ENCODE assay signal across 9 mouse cellular contexts in the genomic region with DNA sequence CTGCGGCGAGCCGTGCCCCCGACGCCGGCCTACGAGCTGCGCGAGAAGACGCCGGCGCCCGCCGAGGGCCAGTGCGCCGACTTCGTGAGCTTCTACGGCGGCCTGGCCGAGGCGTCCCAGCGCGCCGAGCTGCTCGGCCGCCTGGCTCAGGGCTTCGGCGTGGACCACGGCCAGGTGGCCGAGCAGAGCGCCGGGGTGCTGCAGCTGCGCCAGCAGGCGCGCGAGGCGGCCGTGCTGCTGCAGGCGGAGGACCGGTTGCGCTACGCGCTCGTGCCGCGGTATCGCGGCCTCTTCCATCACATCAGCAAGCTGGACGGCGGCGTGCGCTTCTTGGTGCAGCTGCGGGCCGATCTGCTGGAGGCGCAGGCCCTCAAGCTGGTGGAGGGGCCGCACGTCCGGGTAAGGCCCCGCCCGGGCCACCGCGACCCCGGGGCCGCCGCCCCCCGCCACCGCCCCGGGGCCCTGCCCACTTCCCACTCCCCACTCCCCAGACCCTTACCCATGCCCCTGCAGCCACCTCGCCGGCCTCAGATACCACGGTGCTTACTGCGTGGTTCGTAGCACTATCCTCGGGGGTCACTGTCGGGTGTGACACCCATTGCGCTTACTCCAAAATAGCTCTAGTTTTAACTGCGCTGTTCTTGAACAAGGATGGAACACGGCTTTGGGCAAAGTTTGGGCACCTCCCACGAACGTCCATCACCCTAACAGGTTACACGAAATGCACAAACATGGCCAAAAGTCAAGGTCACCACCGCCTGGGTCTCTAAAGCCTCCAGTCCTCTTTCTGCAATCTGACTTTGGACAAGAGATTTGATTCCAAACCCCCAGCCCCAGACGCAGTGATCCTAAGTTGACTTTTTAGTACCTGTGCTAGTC. TPM values are rescaled to one million over a fixed set of nuclear protein-coding genes. Genes with fewer than 3 reads are reported as not detected.
A peak's percentile ranks its signal among the peaks of the same experiment; 100 is the strongest.
DNase-seq lines count a peak whose midpoint lies in the region; ATAC-seq and TF ChIP-seq lines count a peak whose summit lies in the region.
"Had no signal": no experiment of that assay in that cellular context is flagged by ENCODE, and none has a peak within 500 bp of the region (broad histone marks: within the 10 kb centered on the region; RNA-seq: fewer than 3 reads in every experiment).

No protein-coding gene starts in this region.

- no peak overlapping the region for H3K27ac ChIP-seq in embryonic fibroblast, embryonic 13.5 days (ENCODE audit: insufficient read depth, low read length)
- H3K27ac ChIP-seq in intestine, postnatal 0 days (ENCODE audit: low read depth, low read length): peak overlapping the region; percentile 96

- TF ChIP-seq POLR2A in lung, adult 2 months (IDR thresholded peaks at IDR 0.05; ENCODE audit: borderline replicate concordance, extremely low read depth, low read depth, low read length): no peak
- no peak for TF ChIP-seq POLR2A in embryonic fibroblast, embryonic 13.5 days (IDR thresholded peaks at IDR 0.05; ENCODE audit: low read depth, low read length)
- TF ChIP-seq POLR2A in myocyte (IDR thresholded peaks at IDR 0.05; ENCODE audit: insufficient read length, low read depth): peak; percentile 7

- no peaks in the 10 kb centered on the region for H3K27me3 ChIP-seq in intestine, postnatal 0 days (replicated peaks; ENCODE audit: control insufficient read depth, insufficient read depth, low read length)
- no peaks in the 10 kb centered on the region for H3K27me3 ChIP-seq in myocyte (ENCODE audit: control insufficient read depth, insufficient read depth, insufficient read length)

- peaks cover 8% of the 10 kb centered on the region for H3K4me1 ChIP-seq in lung, adult 2 months (ENCODE audit: control insufficient read depth, insufficient read depth, low read length)
- H3K4me1 ChIP-seq in embryonic fibroblast, embryonic 13.5 days (ENCODE audit: control insufficient read depth, insufficient read depth, low read length): peaks cover 6% of the 10 kb centered on the region
- 0 out of 2 replicates have a peak, but pooled peaks cover 8% of the 10 kb centered on the region for H3K4me1 ChIP-seq in intestine, postnatal 0 days (replicated peaks; ENCODE audit: control insufficient read depth, insufficient read depth, low read length)

- peak; percentile 10 for ATAC-seq in activated CD4-positive, CD25-positive, alpha-beta regulatory T cell, adult 4 months
- peak; percentile 46 for ATAC-seq in intestine, postnatal 0 days

- no peak for DNase-seq in lung, adult 2 months
- DNase-seq in lung, postnatal 14 days: no peak
- no peak for DNase-seq in left cerebral cortex, adult 8-10 months (ENCODE audit: low spot score in 2 of 2)
- DNase-seq in gastrocnemius, adult 8-10 months (ENCODE audit: low spot score in 2 of 2): no peak

- 6% methylated on average over 81 of the region's 83 CpGs for WGBS in lung, adult 2 months
- WGBS in intestine, postnatal 0 days: 6% methylated on average over 47 of the region's 83 CpGs

- H3K4me2 ChIP-seq in intestine, postnatal 0 days (replicated peaks; ENCODE audit: low read depth): peak overlapping the region; percentile 99
- H3K4me2 ChIP-seq in myocyte (ENCODE audit: low read depth): peak overlapping the region; percentile 95

- TF ChIP-seq CTCF in lung, adult 2 months (IDR thresholded peaks at IDR 0.05; ENCODE audit: insufficient read depth, low read length): no peak
- TF ChIP-seq CTCF in embryonic fibroblast, embryonic 13.5 days (IDR thresholded peaks at IDR 0.05; ENCODE audit: borderline replicate concordance, insufficient read depth, low read length): no peak
- no peak for TF ChIP-seq CTCF in intestine, postnatal 0 days (IDR thresholded peaks at IDR 0.05; ENCODE audit: low read depth)

- peak overlapping the region; percentile 71 for H3K4me3 ChIP-seq in lung, adult 2 months (replicated peaks; ENCODE audit: extremely low read depth, low read depth, low read length)
- peak overlapping the region; percentile 68 for H3K4me3 ChIP-seq in embryonic fibroblast, embryonic 13.5 days (ENCODE audit: insufficient read depth, low read length)
- peak overlapping the region; percentile 72 for H3K4me3 ChIP-seq in intestine, postnatal 0 days (ENCODE audit: low read depth, low read length)
- H3K4me3 ChIP-seq in myocyte: peak overlapping the region; percentile 26

- H3ac ChIP-seq in myocyte (ENCODE audit: control insufficient read depth, insufficient read length): peak overlapping the region; percentile 94

- H3K79me2 ChIP-seq in myocyte (ENCODE audit: control insufficient read depth, insufficient read depth): no peaks in the 10 kb centered on the region

- no peaks in the 10 kb centered on the region for H3K9me3 ChIP-seq in intestine, postnatal 0 days (ENCODE audit: control insufficient read depth)

- no peaks in the 10 kb centered on the region for H3K36me3 ChIP-seq in intestine, postnatal 0 days (ENCODE audit: control insufficient read depth, insufficient read depth)
- no peaks in the 10 kb centered on the region for H3K36me3 ChIP-seq in myocyte (ENCODE audit: control insufficient read depth, insufficient read depth)

- peak overlapping the region; percentile 92 for H3K9ac ChIP-seq in intestine, postnatal 0 days (ENCODE audit: low read depth, low read length)

TF ChIP-seq in myocyte, 11 proteins besides CTCF, POLR2A, EP300 and RAD21:
- TF ChIP-seq MYOG (IDR thresholded peaks at IDR 0.05; ENCODE audit: control insufficient read depth in 1 of 3, insufficient read depth in 1 of 3, insufficient read length in 2 of 3, low read depth in 2 of 3) (peak in 2 of 3 experiments; percentile 68 to 72), MYOD1 (IDR thresholded peaks at IDR 0.05; ENCODE audit: control insufficient read depth in 1 of 3, insufficient read length in 2 of 3, low read depth in 2 of 3) (peak in 2 of 3 experiments; percentile 15 to 49), USF1 (IDR thresholded peaks at IDR 0.05; ENCODE audit: low read depth) (no peak), E2F4 (IDR thresholded peaks at IDR 0.05; ENCODE audit: insufficient read depth) (no peak), TCF3 (IDR thresholded peaks at IDR 0.05; ENCODE audit: insufficient read length, low read depth) (peak; percentile 6)

RNA-seq across cellular contexts. Expression of gene Mlycd, which starts 0.6 kb away (rescaled TPM):
- 26.9 and 32.0 TPM in 2 replicates for polyA plus RNA-seq in lung, adult 2 months (2012; rRNA removed)
- polyA plus RNA-seq in activated CD4-positive, CD25-positive, alpha-beta regulatory T cell, adult 4 months (2017; shearing (Covaris generic)): 1 to 10 TPM; 4.2 to 6.4 TPM
- polyA plus RNA-seq in embryonic fibroblast, embryonic 13.5 days (2011; ENCODE audit: insufficient read length, low read depth, missing spikeins): 5.6 and 7.1 TPM in 2 replicates
- polyA plus RNA-seq in intestine, postnatal 0 days (2015; fragmentation: Nextera tagmentation; extraction: Ambion mirVana): 29.0 and 29.4 TPM in 2 replicates
- 23.1 TPM for polyA plus RNA-seq in myocyte (2012; fragmentation: generic; extraction: Trizol)
- total RNA-seq in left cerebral cortex, adult 8-10 months (2022): 10 to 100 TPM; 29.0 to 31.0 (median 30.1) TPM
- total RNA-seq in gastrocnemius, adult 8-10 months (2022): 100 to 1,000 TPM in 1 of 4 experiments, 10 to 100 TPM in 3; 83.6 to 123 (median 95.6) TPM

RNA-seq across cellular contexts. Expression of gene Osgin1, which starts 38.6 kb away (rescaled TPM):
- 48.8 and 57.9 TPM in 2 replicates for polyA plus RNA-seq in lung, adult 2 months (2012; rRNA removed)
- polyA plus RNA-seq in activated CD4-positive, CD25-positive, alpha-beta regulatory T cell, adult 4 months (2017; shearing (Covaris generic)): 10 to 100 TPM in 1 of 2 experiments, 1 to 10 TPM in 1; 8.0 to 18.6 TPM
- polyA plus RNA-seq in embryonic fibroblast, embryonic 13.5 days (2011; ENCODE audit: insufficient read length, low read depth, missing spikeins): 2.6 and 4.5 TPM in 2 replicates
- 17.7 and 19.6 TPM in 2 replicates for polyA plus RNA-seq in intestine, postnatal 0 days (2015; fragmentation: Nextera tagmentation; extraction: Ambion mirVana)
- polyA plus RNA-seq in myocyte (2012; fragmentation: generic; extraction: Trizol): 14.3 TPM
- total RNA-seq in left cerebral cortex, adult 8-10 months (2022): 1 to 10 TPM in 1 of 4 experiments, under 1 TPM in 3; 0.39 to 1.5 (median 0.74) TPM
- total RNA-seq in gastrocnemius, adult 8-10 months (2022): 10 to 100 TPM in 2 of 4 experiments, 1 to 10 TPM in 2; 5.9 to 19.9 (median 10.1) TPM

RNA-seq across cellular contexts. Expression of gene Hsbp1, which starts 51.0 kb away (rescaled TPM):
- polyA plus RNA-seq in lung, adult 2 months (2012; rRNA removed): 90.7 and 130 TPM in 2 replicates
- polyA plus RNA-seq in activated CD4-positive, CD25-positive, alpha-beta regulatory T cell, adult 4 months (2017; shearing (Covaris generic)): 100 to 1,000 TPM; 201 to 231 TPM
- polyA plus RNA-seq in embryonic fibroblast, embryonic 13.5 days (2011; ENCODE audit: insufficient read length, low read depth, missing spikeins): 224 and 236 TPM in 2 replicates
- polyA plus RNA-seq in intestine, postnatal 0 days (2015; fragmentation: Nextera tagmentation; extraction: Ambion mirVana): 256 and 259 TPM in 2 replicates
- 238 TPM for polyA plus RNA-seq in myocyte (2012; fragmentation: generic; extraction: Trizol)
- total RNA-seq in left cerebral cortex, adult 8-10 months (2022): 100 to 1,000 TPM; 313 to 317 (median 316) TPM
- 100 to 1,000 TPM; 133 to 148 (median 143) TPM for total RNA-seq in gastrocnemius, adult 8-10 months (2022)

RNA-seq across cellular contexts. Expression of gene Necab2, which starts 51.2 kb away (rescaled TPM):
- polyA plus RNA-seq in lung, adult 2 months (2012; rRNA removed): 0.63 and 1.0 TPM in 2 replicates
- not detected for polyA plus RNA-seq in activated CD4-positive, CD25-positive, alpha-beta regulatory T cell, adult 4 months (2017; shearing (Covaris generic))
- polyA plus RNA-seq in embryonic fibroblast, embryonic 13.5 days (2011; ENCODE audit: insufficient read length, low read depth, missing spikeins): 0.30 TPM in 1 of 2 replicates, not detected in the other
- 1.0 and 1.3 TPM in 2 replicates for polyA plus RNA-seq in intestine, postnatal 0 days (2015; fragmentation: Nextera tagmentation; extraction: Ambion mirVana)
- polyA plus RNA-seq in myocyte (2012; fragmentation: generic; extraction: Trizol): not detected
- total RNA-seq in left cerebral cortex, adult 8-10 months (2022): 10 to 100 TPM; 91.8 to 100.0 (median 96.7) TPM
- under 1 TPM in 1 of 4 experiments, not detected in 3; 0.22 TPM for total RNA-seq in gastrocnemius, adult 8-10 months (2022)
- total RNA-seq: hematopoietic stem cell, adult 5-6 weeks had no signal
